Comparison of ENCODE assay signal across 31 mouse cellular contexts in the genomic region with DNA sequence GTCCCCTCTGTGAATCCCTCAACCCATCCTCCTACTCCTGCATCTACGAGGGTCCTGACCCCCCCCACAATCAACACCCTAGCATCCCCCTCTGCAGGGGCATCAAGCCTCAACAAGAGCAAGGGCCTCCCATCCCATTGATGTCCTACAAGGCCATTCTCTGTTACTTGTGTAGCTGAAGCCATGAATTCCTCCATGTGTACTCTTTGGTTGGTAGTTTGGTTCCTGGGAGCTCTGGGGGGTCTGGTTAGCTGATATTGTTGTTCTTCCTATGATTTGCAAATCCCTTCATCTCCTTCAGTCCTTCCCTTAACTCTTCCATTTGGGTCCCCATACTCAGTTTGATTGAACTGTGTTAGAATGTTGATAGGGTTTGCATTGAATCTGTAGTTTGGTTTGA.
"Had no signal": no experiment of that assay in that cellular context is flagged by ENCODE, and none has a peak within 500 bp of the region (broad histone marks: within the 10 kb centered on the region; RNA-seq: fewer than 3 reads in every experiment).

No protein-coding gene starts in this region.

- H3K4me3 ChIP-seq: left cerebral cortex, adult 2 months; limb, embryonic 10.5 days; limb, embryonic 12.5 days; limb, embryonic 13.5 days; limb, embryonic 15.5 days; liver, embryonic 12.5 days; liver, embryonic 13.5 days; liver, embryonic 15.5 days; lung, embryonic 15.5 days; megakaryocyte, embryonic 14.5 days; midbrain, embryonic 10.5 days; midbrain, embryonic 12.5 days; midbrain, embryonic 13.5 days; midbrain, embryonic 15.5 days; myocyte; neural tube, embryonic 12.5 days had no signal

- H3K36me3 ChIP-seq: limb, embryonic 10.5 days; limb, embryonic 12.5 days; limb, embryonic 13.5 days; limb, embryonic 15.5 days; liver, embryonic 12.5 days; liver, embryonic 13.5 days; liver, embryonic 15.5 days; lung, embryonic 15.5 days; midbrain, embryonic 10.5 days; midbrain, embryonic 12.5 days; midbrain, embryonic 13.5 days; midbrain, embryonic 15.5 days; neural tube, embryonic 12.5 days had no signal

- ATAC-seq: liver, embryonic 12.5 days; liver, postnatal 0 days; lung, postnatal 0 days; midbrain, embryonic 13.5 days; midbrain, embryonic 15.5 days had no signal

- H3K4me1 ChIP-seq: limb, embryonic 10.5 days; limb, embryonic 12.5 days; limb, embryonic 13.5 days; limb, embryonic 15.5 days; liver, embryonic 12.5 days; liver, embryonic 13.5 days; liver, embryonic 15.5 days; lung, embryonic 15.5 days; megakaryocyte, embryonic 14.5 days; midbrain, embryonic 10.5 days; midbrain, embryonic 12.5 days; midbrain, embryonic 13.5 days; midbrain, embryonic 15.5 days; neural tube, embryonic 12.5 days had no signal

- H3K4me2 ChIP-seq: limb, embryonic 12.5 days; limb, embryonic 13.5 days; limb, embryonic 15.5 days; liver, embryonic 11.5 days; liver, embryonic 12.5 days; liver, embryonic 13.5 days; liver, embryonic 15.5 days; lung, embryonic 14.5 days; lung, embryonic 15.5 days; midbrain, embryonic 12.5 days; midbrain, embryonic 13.5 days; midbrain, embryonic 15.5 days; neural tube, embryonic 12.5 days had no signal

- H3K27me3 ChIP-seq: limb, embryonic 12.5 days; limb, embryonic 13.5 days; limb, embryonic 15.5 days; liver, embryonic 12.5 days; liver, embryonic 13.5 days; liver, embryonic 15.5 days; lung, embryonic 15.5 days; megakaryocyte, embryonic 14.5 days; midbrain, embryonic 12.5 days; midbrain, embryonic 13.5 days; midbrain, embryonic 15.5 days; neural tube, embryonic 12.5 days had no signal

- H3K9me3 ChIP-seq: limb, embryonic 10.5 days; limb, embryonic 12.5 days; limb, embryonic 13.5 days; limb, embryonic 15.5 days; liver, embryonic 12.5 days; liver, embryonic 13.5 days; liver, embryonic 15.5 days; lung, embryonic 15.5 days; megakaryocyte, embryonic 14.5 days; midbrain, embryonic 10.5 days; midbrain, embryonic 12.5 days; midbrain, embryonic 13.5 days; midbrain, embryonic 15.5 days; neural tube, embryonic 12.5 days had no signal

- H3K9ac ChIP-seq: limb, embryonic 12.5 days; limb, embryonic 13.5 days; limb, embryonic 15.5 days; liver, embryonic 12.5 days; liver, embryonic 13.5 days; liver, embryonic 14.5 days; liver, embryonic 15.5 days; liver, postnatal 0 days; lung, embryonic 14.5 days; lung, embryonic 15.5 days; midbrain, embryonic 12.5 days; midbrain, embryonic 13.5 days; midbrain, embryonic 15.5 days; neural tube, embryonic 12.5 days had no signal

- H3K27ac ChIP-seq: left cerebral cortex, adult 2 months; limb, embryonic 10.5 days; limb, embryonic 12.5 days; limb, embryonic 13.5 days; limb, embryonic 15.5 days; liver, embryonic 12.5 days; liver, embryonic 13.5 days; liver, embryonic 14.5 days; liver, embryonic 15.5 days; lung, embryonic 15.5 days; macrophage; midbrain, embryonic 10.5 days; midbrain, embryonic 12.5 days; midbrain, embryonic 13.5 days; midbrain, embryonic 15.5 days; neural tube, embryonic 12.5 days had no signal

- DNase-seq: left cerebral cortex, postnatal 4 days; liver; liver, embryonic 13.5 days; liver, postnatal 0 days; lung, adult 18-20 months; lung, adult 2 months; lung, embryonic 14.5 days; lung, postnatal 10 days; lung, postnatal 14 days; lung, postnatal 36 days; lung, postnatal 4 days; midbrain, embryonic 14.5 days had no signal
